Mouse (Mus musculus) heart, adult 2 months (tissue): ENCODE data around the gene Rab13. TPM values are rescaled to one million over a fixed set of nuclear protein-coding genes. Genes with fewer than 3 reads are reported as not detected.

Source experiments
- DNase-seq, 2 experiments: peaks; one replicate each; pipeline ENCODE4 v3.0.0; 2021
- H3K27ac ChIP-seq: fragments of 200-600 bp; 2 replicates; pipeline ENCODE4 v1.8.1; 2022
- H3K27me3 ChIP-seq: fragments of 200-500 bp; 2 replicates; pipeline ENCODE4 v1.6.1; 2012; ENCODE audit warnings: mild to moderate bottlenecking, low read length, inconsistent platforms, mixed read lengths; ENCODE audit not compliant: control insufficient read depth, insufficient read depth
- H3K36me3 ChIP-seq: fragments of 200-500 bp; 2 replicates; pipeline ENCODE4 v1.6.1; 2012; ENCODE audit warnings: low read length, inconsistent platforms; ENCODE audit not compliant: control insufficient read depth, insufficient read depth
- H3K4me1 ChIP-seq: fragments of 200-500 bp; 2 replicates; pipeline ENCODE4 v1.6.1; 2011; ENCODE audit warnings: low read length; ENCODE audit not compliant: control insufficient read depth, insufficient read depth
- H3K4me3 ChIP-seq: fragments of 200-600 bp; 2 replicates; pipeline ENCODE4 v1.8.1; 2022
- H3K79me2 ChIP-seq: fragments of 200-500 bp; replicated peaks from 2 replicates; pipeline ENCODE4 v1.6.1; 2012; ENCODE audit warnings: mild to moderate bottlenecking, inconsistent platforms, low read length, moderate library complexity, mixed read lengths; ENCODE audit not compliant: control insufficient read depth, insufficient read depth
- H3K9ac ChIP-seq: fragments of 200-500 bp; 2 replicates; pipeline ENCODE4 v1.6.1; 2012; ENCODE audit warnings: low read depth, mild to moderate bottlenecking, control low read depth, inconsistent platforms, low read length, mixed read lengths
- CTCF ChIP-seq: fragments of 200-600 bp; IDR thresholded peaks from 2 replicates; pipeline ENCODE4 v1.8.1; 2022; ENCODE audit warnings: antibody characterized with exemption, mild to moderate bottlenecking, moderate library complexity
- EP300 ChIP-seq: fragments of 200-500 bp; IDR thresholded peaks from 2 replicates; pipeline ENCODE4 v1.6.1; 2011; ENCODE audit warnings: low read depth, low read length, control low read depth; ENCODE audit not compliant: insufficient read depth
- POLR2A ChIP-seq: fragments of 200-500 bp; IDR thresholded peaks from 2 replicates; pipeline ENCODE4 v1.6.1; 2011; ENCODE audit warnings: mild to moderate bottlenecking, low read depth, low read length, control low read depth; ENCODE audit not compliant: insufficient read depth
- WGBS: fragments of 180-500 bp; shearing (Covaris S2); methylation state at CpG from one replicate; pipeline ENCODE4 v1.1.7; 2018; 5-methylcytosine and 5-hydroxymethylcytosine counted together
- intact Hi-C: fragments of 180-260 bp; cut with DNase I; formaldehyde crosslinking; loops from one replicate; pipeline ENCODE4 v1.15.1; 2025
- polyA plus RNA-seq: library from polyadenylated mRNA; depleted of rRNA; stranded (reverse); fragments of >200 nt; gene quantifications from 2 replicates; pipeline ENCODE4 v1.2.3, GENCODE M21; 2012
- total RNA-seq, 2 experiments: library from RNA; stranded (reverse); gene quantifications; 2 replicates each; pipeline ENCODE4 v1.2.3; 2021

Rab13 gene
- total and polyA plus RNA-seq, 3 experiments, result 3.1 to 5.6 (median 5.5) TPM

DNA sequence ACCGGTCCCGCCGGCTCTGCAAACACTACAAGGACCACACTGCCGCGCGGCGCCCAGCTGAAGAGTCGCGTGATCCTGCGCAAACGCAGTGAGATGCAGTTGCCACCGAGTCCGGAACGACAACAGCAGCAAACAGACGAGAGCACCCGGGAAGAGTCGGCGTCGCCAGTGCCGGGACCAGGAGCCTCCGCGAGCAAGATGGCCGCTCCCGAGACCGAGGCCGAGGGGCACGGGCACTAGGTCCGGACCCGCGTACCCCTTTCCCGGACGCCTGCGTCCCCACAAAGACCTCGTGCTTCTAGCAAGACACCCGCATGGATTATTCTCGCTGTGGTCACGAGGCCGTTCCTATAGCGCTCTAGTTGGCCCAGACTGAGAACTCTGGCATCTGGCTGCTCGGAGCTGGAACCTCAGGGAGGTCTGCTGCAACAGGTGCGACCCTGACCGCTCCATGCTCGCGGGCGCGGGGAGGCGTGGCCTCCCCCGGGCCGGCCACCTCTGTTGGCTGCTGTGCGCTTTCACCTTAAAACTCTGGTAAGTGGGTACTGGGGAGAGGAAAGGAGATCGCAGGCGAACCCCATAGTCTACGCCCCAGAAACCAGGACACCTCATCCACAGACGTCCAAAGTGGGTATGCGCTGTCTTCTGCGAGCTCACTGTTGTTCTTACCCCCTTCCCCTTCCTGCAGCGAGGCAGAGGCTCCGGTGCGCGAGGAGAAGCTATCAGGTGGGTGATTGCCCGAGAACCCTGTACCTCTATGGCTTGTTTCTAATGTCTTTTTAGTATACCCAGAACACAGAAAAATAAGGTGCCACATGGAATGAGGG lies 18.2 kb downstream of the Rab13 start, which contains the start of gene Jtb:
Gene Jtb (plus strand): TSS at position 91 of the 827 bp plus-strand sequence.
- H3K4me3 ChIP-seq, result peak within 1 kb of the TSS; percentile 73
- H3K4me1 ChIP-seq, result peaks cover 1% of the 10 kb centered on the region; the same call in 1 of the 2 replicates
- peak within 1 kb of the TSS; percentile 82 for H3K9ac ChIP-seq
- peak within 1 kb of the TSS; percentile 90 for H3K27ac ChIP-seq
- under 1% methylated on average over 61 of the region's 61 CpGs for WGBS
- intact Hi-C loops, result loop anchor here (2.0 kb wide), 1 partner anchor 23 kb away; the partner anchor contains the start of gene Crtc2
- TF ChIP-seq CTCF (0 out of 2 replicates have a peak, but pooled peaks have one; percentile 16), EP300 (peak; percentile 79), POLR2A (peak; percentile 91)
- peak; percentile 90 to 95 for DNase-seq
- no peaks in the 10 kb centered on the region for H3K36me3 ChIP-seq
- H3K79me2 ChIP-seq, result no peaks in the 10 kb centered on the region
- H3K27me3 ChIP-seq, result no peaks in the 10 kb centered on the region

GRCm38 (mm10) chr3:90241251-90241650 lies 27.8 kb downstream of the Rab13 start:
- Histone ChIP-seq H3K27me3 (no peaks in the 10 kb centered on the region), H3K27ac (no peak overlapping the region), H3K79me2 (no peaks in the 10 kb centered on the region), H3K4me3 (no peak overlapping the region), H3K9ac (no peak overlapping the region), H3K36me3 (no peaks in the 10 kb centered on the region), H3K4me1 (peaks cover 1% of the 10 kb centered on the region; the same call in 1 of the 2 replicates)
- TF ChIP-seq CTCF, result no peak
- no peak for TF ChIP-seq EP300
- TF ChIP-seq POLR2A, result no peak
- no peak for DNase-seq
- intact Hi-C loops, result no loop called here
- WGBS, result 87% methylated on average over 2 of the region's 2 CpGs

DNA sequence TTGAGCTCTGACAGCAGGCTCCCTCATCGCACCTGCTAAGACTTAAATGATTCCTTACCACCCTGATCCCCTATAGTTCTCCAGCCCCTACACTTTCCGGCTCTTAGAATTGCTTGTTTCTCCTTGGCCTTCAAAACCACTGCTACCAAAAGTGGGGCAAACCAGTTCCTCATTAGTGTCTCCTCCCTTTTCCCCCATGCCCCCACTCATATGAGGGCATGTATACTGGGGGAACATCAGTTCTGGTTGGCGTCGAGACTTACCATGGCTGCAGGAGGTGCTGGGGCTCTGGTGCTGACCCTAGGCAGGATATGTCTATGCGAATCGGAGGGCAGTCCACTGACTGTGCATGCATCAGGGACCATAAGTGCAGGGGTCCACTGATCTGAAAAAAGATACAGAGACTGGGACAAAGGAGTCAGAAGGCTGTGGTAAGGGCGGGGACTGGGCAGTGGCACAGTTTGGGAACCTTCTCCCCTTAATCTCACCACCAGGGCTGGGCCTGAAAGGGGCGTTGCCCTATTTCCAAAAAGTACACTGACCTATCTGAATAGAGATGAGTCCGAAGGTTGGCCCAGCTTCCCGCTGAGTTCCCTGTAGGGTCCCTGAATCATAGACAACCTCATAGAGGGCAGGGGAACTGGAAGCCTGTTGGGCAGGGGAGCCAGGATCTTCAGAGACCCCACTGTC lies 28.3 kb downstream of the Rab13 start:
- intact Hi-C loops, result no loop called here
- peaks cover 1% of the 10 kb centered on the region; the same call in 1 of the 2 replicates for H3K4me1 ChIP-seq
- no peaks in the 10 kb centered on the region for H3K27me3 ChIP-seq
- no peaks in the 10 kb centered on the region for H3K79me2 ChIP-seq
- TF ChIP-seq CTCF (no peak), EP300 (no peak), POLR2A (no peak)
- DNase-seq, result no peak
- no peak overlapping the region for H3K9ac ChIP-seq
- WGBS, result 87% methylated on average over 10 of the region's 10 CpGs
- no peaks in the 10 kb centered on the region for H3K36me3 ChIP-seq
- H3K27ac ChIP-seq, result no peak overlapping the region
- no peak overlapping the region for H3K4me3 ChIP-seq

GRCm38 (mm10) chr3:90242984-90243775 lies 29.7 kb downstream of the Rab13 start, which contains the start of gene Creb3l4:
Gene Creb3l4, minus strand, starts transcription at chr3:90243512.
- TF ChIP-seq EP300 (no peak), CTCF (no peak)
- H3K79me2 ChIP-seq, result no peaks in the 10 kb centered on the region
- WGBS, result 15% methylated on average over 19 of the region's 19 CpGs
- peak; percentile 52 to 60 for DNase-seq
- H3K9ac ChIP-seq, result no peak within 1 kb of the TSS
- intact Hi-C loops, result no loop called here
- H3K27me3 ChIP-seq, result no peaks in the 10 kb centered on the region
- H3K4me1 ChIP-seq, result peaks cover 3% of the 10 kb centered on the region; the same call in 1 of the 2 replicates
- peak within 1 kb of the TSS; percentile 40 for H3K4me3 ChIP-seq
- peak within 1 kb of the TSS; percentile 52; the same call in 1 of the 2 replicates for H3K27ac ChIP-seq
- no peaks in the 10 kb centered on the region for H3K36me3 ChIP-seq

GRCm38 (mm10) chr3:90245406-90245805 lies 31.9 kb downstream of the Rab13 start:
- WGBS, result 66% methylated on average over 2 of the region's 2 CpGs
- Histone ChIP-seq H3K36me3 (no peaks in the 10 kb centered on the region), H3K27me3 (no peaks in the 10 kb centered on the region), H3K4me3 (no peak overlapping the region), H3K4me1 (peaks cover 3% of the 10 kb centered on the region; the same call in 1 of the 2 replicates), H3K79me2 (no peaks in the 10 kb centered on the region), H3K9ac (no peak overlapping the region), H3K27ac (no peak overlapping the region)
- TF ChIP-seq POLR2A (no peak), CTCF (no peak), EP300 (no peak)
- DNase-seq, result no peak
- intact Hi-C loops, result no loop called here
